Mouse (Mus musculus): ENCODE data around the gene Pramef12. TPM values are rescaled to one million over a fixed set of nuclear protein-coding genes. Genes with fewer than 3 reads are reported as not detected.

Gene Pramef12
- total and polyA plus RNA-seq, 2 experiments from 2014 or later = not detected

DNA sequence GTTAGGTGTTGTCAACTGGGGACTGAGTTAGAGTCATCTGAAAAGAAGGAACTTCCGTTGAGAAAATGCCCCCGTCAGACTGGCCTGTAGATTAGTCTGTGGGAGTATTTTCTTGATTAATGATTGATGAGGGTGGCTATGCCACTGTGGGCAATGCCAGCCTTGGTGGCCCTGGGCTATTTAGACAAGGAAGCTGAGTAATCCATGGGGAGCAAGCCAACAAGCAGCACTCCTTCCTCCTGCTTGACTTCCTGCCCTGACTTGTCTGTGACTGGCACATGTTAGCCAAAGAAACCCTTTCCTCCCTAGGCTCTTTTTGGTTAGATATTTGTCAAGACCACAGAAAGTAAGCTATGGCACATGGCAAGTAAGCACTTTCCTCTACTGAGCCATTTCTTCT lies 22.5 kb upstream of the Pramef12 start:
- 92% methylated on average over 2 of the region's 2 CpGs for WGBS
- Histone ChIP-seq H3K4me3 (ENCODE audit: low read depth, low read length) (no peak overlapping the region), H3K27me3 (ENCODE audit: insufficient read depth, low read length) (no peaks in the 10 kb centered on the region), H3K4me2 (ENCODE audit: low read depth) (no peak overlapping the region), H3K27ac (ENCODE audit: low read depth, low read length) (no peak overlapping the region), H3K36me3 (ENCODE audit: insufficient read depth) (no peaks in the 10 kb centered on the region), H3K9me3 (ENCODE audit: low read length) (peaks cover 13% of the 10 kb centered on the region; the same call in 1 of the 2 replicates), H3K4me1 (ENCODE audit: insufficient read depth) (no peaks in the 10 kb centered on the region), H3K9ac (no peak overlapping the region)
- ATAC-seq = no peak
- no peak for DNase-seq
- TF ChIP-seq CTCF (IDR thresholded peaks at IDR 0.05; ENCODE audit: low read depth) = no peak

DNA sequence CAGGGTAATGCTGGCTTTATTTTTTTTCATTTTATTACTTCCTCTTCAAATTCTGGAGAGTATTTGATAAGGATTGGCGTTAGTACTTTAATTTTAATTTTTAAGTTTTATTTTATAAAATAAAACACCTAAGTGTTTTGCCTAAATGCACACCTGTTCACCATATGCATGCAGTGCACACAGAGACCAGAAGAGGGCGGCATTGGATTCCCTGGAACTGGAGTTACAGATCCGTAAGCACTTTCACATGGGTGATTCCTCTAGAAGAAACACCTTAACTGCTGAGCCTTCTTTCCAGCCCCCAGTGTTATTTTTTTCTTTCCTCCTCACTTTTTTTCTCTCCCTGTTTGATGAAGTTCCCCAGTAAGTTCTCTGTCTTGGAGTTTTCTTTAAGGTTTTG lies 20.6 kb upstream of the Pramef12 start:
- 22% methylated on average over 3 of the region's 3 CpGs for WGBS
- no peak overlapping the region for H3K27ac ChIP-seq (ENCODE audit: low read depth, low read length)
- TF ChIP-seq CTCF (IDR thresholded peaks at IDR 0.05; ENCODE audit: low read depth) = no peak
- no peak for ATAC-seq
- no peak overlapping the region for H3K9ac ChIP-seq
- no peaks in the 10 kb centered on the region for H3K4me1 ChIP-seq (ENCODE audit: insufficient read depth)
- peaks cover 21% of the 10 kb centered on the region for H3K9me3 ChIP-seq (ENCODE audit: low read length)
- no peak overlapping the region for H3K4me3 ChIP-seq (ENCODE audit: low read depth, low read length)
- no peaks in the 10 kb centered on the region for H3K36me3 ChIP-seq (ENCODE audit: insufficient read depth)
- H3K4me2 ChIP-seq (ENCODE audit: low read depth) = no peak overlapping the region
- H3K27me3 ChIP-seq (ENCODE audit: insufficient read depth, low read length) = no peaks in the 10 kb centered on the region
- no peak for DNase-seq

DNA sequence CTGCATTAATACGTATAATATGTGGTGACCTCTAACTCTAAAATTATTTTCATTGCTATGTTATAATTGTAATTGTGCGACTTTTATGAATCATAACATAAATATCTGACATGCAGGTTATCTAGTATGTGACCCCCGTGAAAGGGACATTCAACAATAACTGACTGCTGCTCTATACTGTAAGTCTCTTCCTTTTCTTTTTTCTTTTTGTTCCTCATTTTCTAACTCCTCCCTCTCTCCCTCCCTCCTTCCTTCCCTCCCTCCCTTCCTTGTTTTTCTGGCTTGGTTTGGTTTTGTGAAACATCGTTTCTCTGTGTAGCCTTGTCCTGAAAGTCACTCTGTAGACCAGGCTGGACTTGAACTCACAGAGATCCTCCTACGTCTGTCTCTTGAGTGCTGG lies 16.3 kb upstream of the Pramef12 start:
- no peak for TF ChIP-seq CTCF (IDR thresholded peaks at IDR 0.05; ENCODE audit: low read depth)
- H3K4me3 ChIP-seq (ENCODE audit: low read depth, low read length) = no peak overlapping the region
- ATAC-seq (no peak), DNase-seq (no peak)
- H3K9me3 ChIP-seq (ENCODE audit: low read length) = peaks cover 22% of the 10 kb centered on the region
- H3K27me3 ChIP-seq (ENCODE audit: insufficient read depth, low read length) = no peaks in the 10 kb centered on the region
- H3K27ac ChIP-seq (ENCODE audit: low read depth, low read length) = no peak overlapping the region
- H3K4me2 ChIP-seq (ENCODE audit: low read depth) = no peak overlapping the region
- H3K4me1 ChIP-seq (ENCODE audit: insufficient read depth) = no peaks in the 10 kb centered on the region
- no peak overlapping the region for H3K9ac ChIP-seq
- no peaks in the 10 kb centered on the region for H3K36me3 ChIP-seq (ENCODE audit: insufficient read depth)
- WGBS = 77% methylated on average over 5 of the region's 5 CpGs

GRCm38 (mm10) chr4:144420644-144421043 lies 12.4 kb upstream of the Pramef12 start:
- ATAC-seq (no peak), DNase-seq (no peak)
- Histone ChIP-seq H3K27ac (ENCODE audit: low read depth, low read length) (no peak overlapping the region), H3K4me2 (ENCODE audit: low read depth) (no peak overlapping the region), H3K9me3 (ENCODE audit: low read length) (peaks cover 40% of the 10 kb centered on the region), H3K9ac (no peak overlapping the region), H3K4me1 (ENCODE audit: insufficient read depth) (no peaks in the 10 kb centered on the region), H3K4me3 (ENCODE audit: low read depth, low read length) (no peak overlapping the region), H3K36me3 (ENCODE audit: insufficient read depth) (no peaks in the 10 kb centered on the region), H3K27me3 (ENCODE audit: insufficient read depth, low read length) (no peaks in the 10 kb centered on the region)
- no peak for TF ChIP-seq CTCF (IDR thresholded peaks at IDR 0.05; ENCODE audit: low read depth)

GRCm38 (mm10) chr4:144406261-144406660 lies 2.0 kb downstream of the Pramef12 start:
- no peaks in the 10 kb centered on the region for H3K27me3 ChIP-seq (ENCODE audit: insufficient read depth, low read length)
- H3K36me3 ChIP-seq (ENCODE audit: insufficient read depth) = no peaks in the 10 kb centered on the region
- no peaks in the 10 kb centered on the region for H3K4me1 ChIP-seq (ENCODE audit: insufficient read depth)
- peaks cover 18% of the 10 kb centered on the region; the same call in 1 of the 2 replicates for H3K9me3 ChIP-seq (ENCODE audit: low read length)
- H3K27ac ChIP-seq (ENCODE audit: low read depth, low read length) = no peak overlapping the region
- H3K4me2 ChIP-seq (ENCODE audit: low read depth) = no peak overlapping the region
- H3K4me3 ChIP-seq (ENCODE audit: low read depth, low read length) = no peak overlapping the region
- TF ChIP-seq CTCF (IDR thresholded peaks at IDR 0.05; ENCODE audit: low read depth) = no peak
- 68% methylated on average over 3 of the region's 3 CpGs for WGBS
- H3K9ac ChIP-seq = no peak overlapping the region
- no peak for DNase-seq
- ATAC-seq = no peak

DNA sequence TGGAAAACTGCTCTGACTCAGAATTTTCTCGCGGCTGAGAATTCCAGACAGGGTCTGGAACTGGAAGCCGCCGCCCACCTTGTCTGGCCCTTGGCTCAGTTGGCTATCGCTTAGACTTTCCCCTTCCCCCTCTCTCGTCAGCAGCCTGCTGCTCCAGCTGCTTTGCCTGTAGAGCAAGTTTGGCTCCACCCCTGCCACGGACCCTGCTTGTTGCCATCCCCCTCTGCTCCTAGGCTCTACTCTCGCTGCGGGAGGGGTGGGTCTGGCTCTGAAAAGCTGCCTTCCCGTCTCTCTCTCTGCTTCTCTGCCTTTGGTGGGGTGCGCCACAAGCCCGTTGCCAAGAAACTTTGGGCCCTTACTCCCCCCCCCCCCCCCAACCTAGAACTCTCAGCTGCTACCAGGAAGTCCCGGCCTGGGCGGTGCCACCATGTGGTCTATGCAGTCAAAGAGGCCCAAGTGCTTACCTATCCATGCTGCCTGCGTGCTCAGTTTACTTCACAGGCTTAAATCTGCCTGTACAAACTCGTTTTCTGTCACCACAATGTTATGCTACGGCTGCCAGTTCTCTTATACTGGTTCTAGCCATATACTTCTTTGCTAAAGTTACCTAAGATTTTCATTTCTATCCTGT lies 3.7 kb downstream of the Pramef12 start:
- TF ChIP-seq CTCF (IDR thresholded peaks at IDR 0.05; ENCODE audit: low read depth) = no peak
- peaks cover 15% of the 10 kb centered on the region; the same call in 1 of the 2 replicates for H3K9me3 ChIP-seq (ENCODE audit: low read length)
- no peaks in the 10 kb centered on the region for H3K4me1 ChIP-seq (ENCODE audit: insufficient read depth)
- H3K27me3 ChIP-seq (ENCODE audit: insufficient read depth, low read length) = no peaks in the 10 kb centered on the region
- no peak overlapping the region for H3K9ac ChIP-seq
- H3K27ac ChIP-seq (ENCODE audit: low read depth, low read length) = no peak overlapping the region
- WGBS = 11% methylated on average over 17 of the region's 17 CpGs
- ATAC-seq = no peak
- no peak overlapping the region for H3K4me2 ChIP-seq (ENCODE audit: low read depth)
- no peak overlapping the region for H3K4me3 ChIP-seq (ENCODE audit: low read depth, low read length)
- no peak for DNase-seq
- no peaks in the 10 kb centered on the region for H3K36me3 ChIP-seq (ENCODE audit: insufficient read depth)

- H3K4me3 ChIP-seq (ENCODE audit: low read depth, low read length) = no peak overlapping the region
- H3K9ac ChIP-seq = no peak overlapping the region
- H3K4me2 ChIP-seq (ENCODE audit: low read depth) = no peak overlapping the region
- TF ChIP-seq CTCF (IDR thresholded peaks at IDR 0.05; ENCODE audit: low read depth) = no peak
- no peak overlapping the region for H3K27ac ChIP-seq (ENCODE audit: low read depth, low read length)
- ATAC-seq (no peak), DNase-seq (no peak)
- H3K4me1 ChIP-seq (ENCODE audit: insufficient read depth) = no peaks in the 10 kb centered on the region
- H3K9me3 ChIP-seq (ENCODE audit: low read length) = peaks cover 7% of the 10 kb centered on the region; the same call in 1 of the 2 replicates
- no peaks in the 10 kb centered on the region for H3K27me3 ChIP-seq (ENCODE audit: insufficient read depth, low read length)
- WGBS = 91% methylated on average over 4 of the region's 4 CpGs
- no peaks in the 10 kb centered on the region for H3K36me3 ChIP-seq (ENCODE audit: insufficient read depth)
Observed at GRCm38 (mm10) chr4:144402712-144403111, 5.6 kb downstream of the Pramef12 start.
